Mouse (Mus musculus) spleen, adult 2 months (tissue): ENCODE results near the gene Clstn2. TPM values are rescaled to one million over a fixed set of nuclear protein-coding genes. Genes with fewer than 3 reads are reported as not detected.

Source experiments
- DNase-seq, 2 experiments: peaks; one replicate each; pipeline versions ENCODE4 v3.0.0 to v3.0.0-alpha.2; 2012 to 2021; ENCODE audit warnings: low spot score in 2 of 2, low read depth in 1 of 2
- H3K27ac ChIP-seq: fragments of 200-500 bp; 2 replicates; pipeline ENCODE4 v1.5.1; 2012; ENCODE audit warnings: low read length, inconsistent platforms; ENCODE audit not compliant: insufficient read depth
- H3K27me3 ChIP-seq: fragments of 200-500 bp; 2 replicates; pipeline ENCODE4 v1.6.1; 2012; ENCODE audit warnings: mild to moderate bottlenecking, moderate library complexity, low read length, inconsistent platforms; ENCODE audit not compliant: control insufficient read depth, insufficient read depth
- H3K36me3 ChIP-seq: fragments of 200-500 bp; 2 replicates; pipeline ENCODE4 v1.6.1; 2012; ENCODE audit warnings: mild to moderate bottlenecking, low read length, inconsistent platforms; ENCODE audit not compliant: control insufficient read depth, insufficient read depth
- H3K4me1 ChIP-seq: fragments of 200-500 bp; 2 replicates; pipeline ENCODE4 v1.6.1; 2011; ENCODE audit warnings: inconsistent platforms; ENCODE audit not compliant: control insufficient read depth, insufficient read depth, insufficient read length
- H3K4me3 ChIP-seq: fragments of 200-500 bp; 2 replicates; pipeline ENCODE4 v1.5.1; 2011; ENCODE audit warnings: mild to moderate bottlenecking, inconsistent platforms; ENCODE audit not compliant: insufficient read depth, insufficient read length; ENCODE audit errors: extremely low read depth
- CTCF ChIP-seq: fragments of 200-500 bp; IDR thresholded peaks from 2 replicates; pipeline ENCODE4 v1.5.1; 2011; ENCODE audit warnings: mild to moderate bottlenecking, inconsistent platforms; ENCODE audit not compliant: insufficient read depth, insufficient read length, insufficient replicate concordance; ENCODE audit errors: extremely low read depth
- POLR2A ChIP-seq: fragments of 200-500 bp; IDR thresholded peaks from 2 replicates; pipeline ENCODE4 v1.6.1; 2011; ENCODE audit warnings: low read depth, low read length, inconsistent platforms
- WGBS: fragments of 180-500 bp; shearing (Covaris S2); methylation state at CpG from one replicate; pipeline ENCODE4 v1.1.7; 2018; 5-methylcytosine and 5-hydroxymethylcytosine counted together
- polyA plus RNA-seq: library from polyadenylated mRNA; depleted of rRNA; stranded (reverse); fragments of >200 nt; gene quantifications from 2 replicates; pipeline ENCODE4 v1.2.3, GENCODE M21; 2012

Gene Clstn2
- polyA plus RNA-seq, 1 experiment: 0.58 TPM

- 63% methylated on average over 2 of the region's 2 CpGs for WGBS
- TF ChIP-seq POLR2A (no peak), CTCF (no peak)
- DNase-seq: no peak
Measured at GRCm38 (mm10) chr9:97491626-97492025, 541.4 kb downstream of the Clstn2 start.

GRCm38 (mm10) chr9:97490591-97491176, 542.3 kb downstream of the Clstn2 start:
- DNase-seq: no peak
- H3K36me3 ChIP-seq: no peaks in the 10 kb centered on the region
- no peak overlapping the region for H3K4me3 ChIP-seq
- TF ChIP-seq CTCF: no peak
- TF ChIP-seq POLR2A: no peak
- no peak overlapping the region for H3K27ac ChIP-seq
- H3K4me1 ChIP-seq: no peaks in the 10 kb centered on the region
- WGBS: 79% methylated on average over 2 of the region's 2 CpGs
- no peaks in the 10 kb centered on the region for H3K27me3 ChIP-seq

More at GRCm38 (mm10) chr9:97491626-97492025, 541.4 kb downstream of the Clstn2 start:
- no peak overlapping the region for H3K4me3 ChIP-seq
- H3K27ac ChIP-seq: no peak overlapping the region
- no peaks in the 10 kb centered on the region for H3K27me3 ChIP-seq
- no peaks in the 10 kb centered on the region for H3K36me3 ChIP-seq
- no peaks in the 10 kb centered on the region for H3K4me1 ChIP-seq

- DNase-seq: no peak
- Histone ChIP-seq H3K4me1 (no peaks in the 10 kb centered on the region), H3K27me3 (no peaks in the 10 kb centered on the region), H3K4me3 (no peak overlapping the region), H3K36me3 (no peaks in the 10 kb centered on the region), H3K27ac (no peak overlapping the region)
- TF ChIP-seq POLR2A (no peak), CTCF (no peak)
- 74% methylated on average over 7 of the region's 7 CpGs for WGBS
Measured at GRCm38 (mm10) chr9:97486826-97487225, 546.2 kb downstream of the Clstn2 start.

GRCm38 (mm10) chr9:97481187-97481586, 551.8 kb downstream of the Clstn2 start:
- Histone ChIP-seq H3K4me3 (no peak overlapping the region), H3K27me3 (no peaks in the 10 kb centered on the region), H3K4me1 (no peaks in the 10 kb centered on the region), H3K27ac (no peak overlapping the region), H3K36me3 (no peaks in the 10 kb centered on the region)
- 59% methylated on average over 1 of the region's 1 CpGs for WGBS
- DNase-seq: no peak
- no peak for TF ChIP-seq CTCF
- TF ChIP-seq POLR2A: no peak

GRCm38 (mm10) chr9:97476961-97477360, 556.0 kb downstream of the Clstn2 start:
- no peak for TF ChIP-seq CTCF
- no peak for TF ChIP-seq POLR2A
- H3K27ac ChIP-seq: no peak overlapping the region
- DNase-seq: no peak
- H3K27me3 ChIP-seq: no peaks in the 10 kb centered on the region
- WGBS: 58% methylated on average over 2 of the region's 2 CpGs
- H3K4me1 ChIP-seq: no peaks in the 10 kb centered on the region
- H3K36me3 ChIP-seq: no peaks in the 10 kb centered on the region
- no peak overlapping the region for H3K4me3 ChIP-seq

GRCm38 (mm10) chr9:97476456-97476855, 556.5 kb downstream of the Clstn2 start:
- 82% methylated on average over 3 of the region's 3 CpGs for WGBS
- no peaks in the 10 kb centered on the region for H3K4me1 ChIP-seq
- DNase-seq: no peak
- no peak overlapping the region for H3K27ac ChIP-seq
- H3K4me3 ChIP-seq: no peak overlapping the region
- no peak for TF ChIP-seq CTCF
- TF ChIP-seq POLR2A: no peak
- H3K27me3 ChIP-seq: no peaks in the 10 kb centered on the region
- H3K36me3 ChIP-seq: no peaks in the 10 kb centered on the region

GRCm38 (mm10) chr9:97474896-97475295, 558.1 kb downstream of the Clstn2 start:
- DNase-seq: no peak
- Histone ChIP-seq H3K27me3 (no peaks in the 10 kb centered on the region), H3K4me3 (no peak overlapping the region), H3K4me1 (no peaks in the 10 kb centered on the region), H3K27ac (no peak overlapping the region), H3K36me3 (no peaks in the 10 kb centered on the region)
- no peak for TF ChIP-seq CTCF
- no peak for TF ChIP-seq POLR2A
- 94% methylated on average over 6 of the region's 6 CpGs for WGBS
